Mouse (Mus musculus) myocyte (in vitro differentiated cells): ENCODE data around the gene Stk25. TPM values are rescaled to one million over a fixed set of nuclear protein-coding genes. Genes with fewer than 3 reads are reported as not detected.

Experiments
- H3K27me3 ChIP-seq: one replicate; pipeline ENCODE4 v1.6.1; 2011; ENCODE audit not compliant: control insufficient read depth, insufficient read depth, insufficient read length
- H3K36me3 ChIP-seq: one replicate; pipeline ENCODE4 v1.6.1; 2011; ENCODE audit not compliant: control insufficient read depth, insufficient read depth
- H3K4me2 ChIP-seq: one replicate; pipeline ENCODE4 v1.6.1; 2011; ENCODE audit warnings: low read depth, control low read depth
- H3K4me3 ChIP-seq: one replicate; pipeline ENCODE4 v1.5.1; 2011; ENCODE audit warnings: mild to moderate bottlenecking, control low read depth, moderate library complexity
- H3K79me2 ChIP-seq: one replicate; pipeline ENCODE4 v1.6.1; 2011; ENCODE audit not compliant: control insufficient read depth, insufficient read depth
- H3ac ChIP-seq: one replicate; pipeline ENCODE4 v1.6.1; 2011; ENCODE audit not compliant: control insufficient read depth, insufficient read length
- CEBPB ChIP-seq: IDR thresholded peaks from 2 replicates; pipeline ENCODE4 v1.6.1; 2011; ENCODE audit warnings: mild to moderate bottlenecking, moderate library complexity; ENCODE audit not compliant: poor library complexity, insufficient read depth, severe bottlenecking
- E2F4 ChIP-seq: IDR thresholded peaks from one replicate; pipeline ENCODE4 v1.6.1; 2011; ENCODE audit warnings: mild to moderate bottlenecking, control low read depth, moderate library complexity; ENCODE audit not compliant: insufficient read depth
- MAX ChIP-seq: IDR thresholded peaks from one replicate; pipeline ENCODE4 v1.6.1; 2011; ENCODE audit warnings: low read depth, mild to moderate bottlenecking, control low read depth
- MYOD1 ChIP-seq, 3 experiments: IDR thresholded peaks; one replicate each; pipeline ENCODE4 v1.6.1; 2011; ENCODE audit warnings: control low read depth in 2 of 3, low read depth in 2 of 3, mild to moderate bottlenecking in 2 of 3, moderate library complexity in 1 of 3; ENCODE audit not compliant: insufficient read length in 2 of 3, control insufficient read depth in 1 of 3
- MYOG ChIP-seq, 3 experiments: IDR thresholded peaks; one replicate each; pipeline ENCODE4 v1.6.1; 2011; ENCODE audit warnings: control low read depth in 2 of 3, low read depth in 2 of 3, mild to moderate bottlenecking in 2 of 3; ENCODE audit not compliant: insufficient read length in 2 of 3, control insufficient read depth in 1 of 3, insufficient read depth in 1 of 3
- POLR2A ChIP-seq: IDR thresholded peaks from one replicate; pipeline ENCODE4 v1.6.1; 2011; ENCODE audit warnings: low read depth, mild to moderate bottlenecking, control low read depth, moderate library complexity; ENCODE audit not compliant: insufficient read length
- POLR2AphosphoS2 ChIP-seq: IDR thresholded peaks from one replicate; pipeline ENCODE4 v1.6.1; 2011; ENCODE audit warnings: low read depth, control low read depth; ENCODE audit not compliant: insufficient read length
- REST ChIP-seq: IDR thresholded peaks from one replicate; pipeline ENCODE4 v1.6.1; 2011; ENCODE audit warnings: mild to moderate bottlenecking, control low read depth, moderate library complexity; ENCODE audit not compliant: insufficient read depth, insufficient read length
- SRF ChIP-seq: IDR thresholded peaks from one replicate; pipeline ENCODE4 v1.6.1; 2011; ENCODE audit warnings: low read depth; ENCODE audit not compliant: control insufficient read depth, insufficient read length
- TCF12 ChIP-seq: IDR thresholded peaks from one replicate; pipeline ENCODE4 v1.6.1; 2011; ENCODE audit warnings: mild to moderate bottlenecking, control low read depth; ENCODE audit not compliant: poor library complexity, insufficient read depth, severe bottlenecking
- TCF3 ChIP-seq: IDR thresholded peaks from one replicate; pipeline ENCODE4 v1.6.1; 2011; ENCODE audit warnings: low read depth, control low read depth; ENCODE audit not compliant: insufficient read length
- USF1 ChIP-seq: IDR thresholded peaks from one replicate; pipeline ENCODE4 v1.6.1; 2011; ENCODE audit warnings: low read depth, mild to moderate bottlenecking, control low read depth, moderate library complexity
- polyA plus RNA-seq: library from polyadenylated mRNA; unstranded; fragments of >200 nt; fragmentation: generic; extraction: Trizol; gene quantifications from one replicate; pipeline ENCODE4 v1.2.1, GENCODE M21; 2012; ENCODE audit warnings: missing spikeins

Gene Stk25
- polyA plus RNA-seq, 1 experiment, result 119 TPM

- H3K79me2 ChIP-seq, result no peaks in the 10 kb centered on the region
- no peaks in the 10 kb centered on the region for H3K36me3 ChIP-seq
- H3K4me2 ChIP-seq, result no peak overlapping the region
- H3ac ChIP-seq, result no peak overlapping the region
- H3K4me3 ChIP-seq, result no peak overlapping the region
- no peaks in the 10 kb centered on the region for H3K27me3 ChIP-seq
- TF ChIP-seq TCF3 (no peak), MYOG (IDR thresholded peaks at IDR 0.05; ENCODE audit: control insufficient read depth in 1 of 3, insufficient read depth in 1 of 3, insufficient read length in 2 of 3, low read depth in 2 of 3) (no peak), POLR2A (no peak), CEBPB (no peak), REST (no peak), MYOD1 (IDR thresholded peaks at IDR 0.05; ENCODE audit: control insufficient read depth in 1 of 3, insufficient read length in 2 of 3, low read depth in 2 of 3) (no peak), USF1 (no peak), TCF12 (no peak)
These were observed 2.0 kb downstream of the Stk25 start for GRCm38 (mm10) chr1:93656325-93657024.

DNA sequence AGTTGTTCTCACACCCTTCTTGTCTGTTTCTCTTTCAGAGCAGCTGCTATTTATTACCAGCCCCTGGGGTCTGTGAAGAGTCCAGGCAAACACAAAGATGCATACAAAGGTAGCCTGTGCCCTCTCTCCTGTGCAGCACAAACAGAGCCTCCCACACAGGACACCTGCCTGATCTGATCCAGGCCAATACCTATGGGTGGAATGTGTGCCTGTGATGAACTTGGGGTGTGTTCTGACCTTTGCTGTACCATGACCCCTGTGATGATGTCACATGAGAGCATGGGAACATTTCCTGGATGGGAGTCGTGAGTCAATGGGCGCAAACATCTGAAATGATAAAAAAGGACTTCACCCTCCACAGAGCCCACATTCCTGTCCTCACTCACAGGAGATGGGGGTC is 3.7 kb downstream of the Stk25 start:
- Histone ChIP-seq H3K79me2 (no peaks in the 10 kb centered on the region), H3ac (no peak overlapping the region), H3K4me3 (no peak overlapping the region), H3K4me2 (no peak overlapping the region), H3K36me3 (no peaks in the 10 kb centered on the region), H3K27me3 (no peaks in the 10 kb centered on the region)
- TF ChIP-seq SRF (no peak), E2F4 (no peak), MYOG (IDR thresholded peaks at IDR 0.05; ENCODE audit: control insufficient read depth in 1 of 3, insufficient read depth in 1 of 3, insufficient read length in 2 of 3, low read depth in 2 of 3) (no peak), POLR2AphosphoS2 (no peak), USF1 (no peak), REST (no peak), TCF12 (no peak), CEBPB (no peak), POLR2A (no peak)

DNA sequence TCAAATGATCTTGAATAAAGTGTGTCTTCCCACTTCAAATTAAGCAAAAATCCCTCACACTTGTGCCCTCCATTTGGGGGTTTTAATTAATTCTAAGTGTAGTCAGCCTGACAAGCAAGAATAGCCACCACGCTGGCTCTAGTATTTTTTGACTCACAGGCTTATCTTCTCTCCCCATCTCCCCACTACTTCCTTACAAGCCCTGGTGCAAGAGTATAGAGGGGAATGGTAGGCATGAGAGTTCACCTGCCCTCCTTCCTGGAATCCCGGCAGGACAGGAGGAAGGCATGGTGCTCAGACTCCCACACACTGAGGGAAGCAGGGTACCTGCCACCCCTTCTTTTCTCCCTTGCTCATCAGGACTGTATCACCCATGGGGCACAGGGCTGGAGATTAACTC is 4.2 kb downstream of the Stk25 start:
- Histone ChIP-seq H3K4me2 (no peak overlapping the region), H3K79me2 (no peaks in the 10 kb centered on the region), H3K36me3 (no peaks in the 10 kb centered on the region), H3K27me3 (no peaks in the 10 kb centered on the region), H3K4me3 (no peak overlapping the region), H3ac (no peak overlapping the region)
- no peak for TF ChIP-seq MAX
- no peak for TF ChIP-seq MYOD1 (IDR thresholded peaks at IDR 0.05; ENCODE audit: control insufficient read depth in 1 of 3, insufficient read length in 2 of 3, low read depth in 2 of 3)
- TF ChIP-seq E2F4, result no peak
- no peak for TF ChIP-seq REST
- TF ChIP-seq TCF3, result no peak
- TF ChIP-seq POLR2AphosphoS2, result no peak
- no peak for TF ChIP-seq TCF12
- no peak for TF ChIP-seq SRF
- TF ChIP-seq CEBPB, result no peak
- TF ChIP-seq USF1, result no peak
- TF ChIP-seq MYOG (IDR thresholded peaks at IDR 0.05; ENCODE audit: control insufficient read depth in 1 of 3, insufficient read depth in 1 of 3, insufficient read length in 2 of 3, low read depth in 2 of 3), result no peak
- TF ChIP-seq POLR2A, result no peak

GRCm38 (mm10) chr1:93649604-93650172 is 8.8 kb downstream of the Stk25 start:
- no peak overlapping the region for H3K4me3 ChIP-seq
- no peak for TF ChIP-seq REST
- no peak for TF ChIP-seq CEBPB
- TF ChIP-seq MYOD1 (IDR thresholded peaks at IDR 0.05; ENCODE audit: control insufficient read depth in 1 of 3, insufficient read length in 2 of 3, low read depth in 2 of 3), result no peak
- no peak for TF ChIP-seq POLR2AphosphoS2
- no peak for TF ChIP-seq TCF12
- TF ChIP-seq MAX, result no peak
- no peak for TF ChIP-seq E2F4
- no peak for TF ChIP-seq POLR2A
- TF ChIP-seq TCF3, result no peak
- no peak for TF ChIP-seq MYOG (IDR thresholded peaks at IDR 0.05; ENCODE audit: control insufficient read depth in 1 of 3, insufficient read depth in 1 of 3, insufficient read length in 2 of 3, low read depth in 2 of 3)
- TF ChIP-seq SRF, result no peak
- TF ChIP-seq USF1, result no peak

GRCm38 (mm10) chr1:93642692-93643091 is 15.8 kb downstream of the Stk25 start:
- Histone ChIP-seq H3K4me3 (no peak overlapping the region), H3K79me2 (no peaks in the 10 kb centered on the region), H3K27me3 (no peaks in the 10 kb centered on the region), H3K36me3 (no peaks in the 10 kb centered on the region), H3K4me2 (no peak overlapping the region), H3ac (no peak overlapping the region)
- TF ChIP-seq MAX, result no peak
- no peak for TF ChIP-seq TCF3
- TF ChIP-seq POLR2AphosphoS2, result no peak
- TF ChIP-seq POLR2A, result no peak
- TF ChIP-seq MYOD1 (IDR thresholded peaks at IDR 0.05; ENCODE audit: control insufficient read depth in 1 of 3, insufficient read length in 2 of 3, low read depth in 2 of 3), result no peak
- TF ChIP-seq MYOG (IDR thresholded peaks at IDR 0.05; ENCODE audit: control insufficient read depth in 1 of 3, insufficient read depth in 1 of 3, insufficient read length in 2 of 3, low read depth in 2 of 3), result no peak
- no peak for TF ChIP-seq TCF12
- TF ChIP-seq SRF, result no peak
- TF ChIP-seq E2F4, result no peak
- TF ChIP-seq CEBPB, result no peak
- TF ChIP-seq USF1, result no peak
- no peak for TF ChIP-seq REST

More at GRCm38 (mm10) chr1:93649604-93650172, 8.8 kb downstream of the Stk25 start:
- H3K4me2 ChIP-seq, result no peak overlapping the region
- no peaks in the 10 kb centered on the region for H3K79me2 ChIP-seq
- no peak overlapping the region for H3ac ChIP-seq
- H3K36me3 ChIP-seq, result no peaks in the 10 kb centered on the region
- H3K27me3 ChIP-seq, result no peaks in the 10 kb centered on the region
